Mouse (Mus musculus) midbrain, embryonic 16.5 days (tissue): ENCODE results near the gene Ube2d3. TPM values are rescaled to one million over a fixed set of nuclear protein-coding genes. Genes with fewer than 3 reads are reported as not detected.

Experiments
- ATAC-seq: fragments of 200-750 bp; cut with Nextera tagmentation; 2 replicates; pipeline ENCODE4 v1.8.0; 2017; ENCODE audit warnings: moderate TSS enrichment
- H3K27ac ChIP-seq: fragments of 300-500 bp; sonication (generic); 2 replicates; pipeline ENCODE4 v1.5.1; 2014; ENCODE audit warnings: mild to moderate bottlenecking, low read length, mixed read lengths
- H3K27me3 ChIP-seq: fragments of 300-500 bp; sonication (generic); 2 replicates; pipeline ENCODE4 v1.6.1; 2014; ENCODE audit warnings: low read depth, low read length, mixed read lengths; ENCODE audit not compliant: control insufficient read depth, insufficient read depth
- H3K36me3 ChIP-seq: fragments of 300-500 bp; sonication (generic); 2 replicates; pipeline ENCODE4 v1.6.1; 2014; ENCODE audit warnings: mild to moderate bottlenecking, low read length, moderate library complexity, mixed read lengths; ENCODE audit not compliant: control insufficient read depth, insufficient read depth
- H3K4me1 ChIP-seq: fragments of 300-500 bp; sonication (generic); 2 replicates; pipeline ENCODE4 v1.6.1; 2014; ENCODE audit warnings: mild to moderate bottlenecking, low read length, mixed read lengths; ENCODE audit not compliant: control insufficient read depth, insufficient read depth
- H3K4me2 ChIP-seq: fragments of 300-500 bp; sonication (generic); 2 replicates; pipeline ENCODE4 v1.6.1; 2014; ENCODE audit warnings: mild to moderate bottlenecking, low read length, mixed read lengths
- H3K4me3 ChIP-seq: fragments of 300-500 bp; sonication (generic); 2 replicates; pipeline ENCODE4 v1.5.1; 2014; ENCODE audit warnings: low read depth, mild to moderate bottlenecking, low read length, moderate library complexity, mixed read lengths
- H3K9ac ChIP-seq: fragments of 300-500 bp; sonication (generic); 2 replicates; pipeline ENCODE4 v1.6.1; 2014; ENCODE audit warnings: low read depth, low read length, mixed read lengths
- H3K9me3 ChIP-seq: fragments of 300-500 bp; sonication (generic); replicated peaks from 2 replicates; pipeline ENCODE4 v1.6.1; 2014; ENCODE audit warnings: mild to moderate bottlenecking, low read length, mixed read lengths; ENCODE audit not compliant: control insufficient read depth, poor library complexity, severe bottlenecking
- WGBS: fragments of 180-500 bp; shearing (Covaris S2); extraction: QIAGEN DNeasy Blood & Tissue Kit; methylation state at CpG from one replicate; pipeline ENCODE4 v1.1.7; 2014; 5-methylcytosine and 5-hydroxymethylcytosine counted together
- polyA plus RNA-seq: library from polyadenylated mRNA; unstranded; fragments of >200 nt; fragmentation: Nextera tagmentation; extraction: Ambion mirVana; gene quantifications from 2 replicates; pipeline ENCODE4 v1.2.1, GENCODE M21; 2015

Ube2d3 gene
- polyA plus RNA-seq = 336 and 353 TPM in 2 replicates

DNA sequence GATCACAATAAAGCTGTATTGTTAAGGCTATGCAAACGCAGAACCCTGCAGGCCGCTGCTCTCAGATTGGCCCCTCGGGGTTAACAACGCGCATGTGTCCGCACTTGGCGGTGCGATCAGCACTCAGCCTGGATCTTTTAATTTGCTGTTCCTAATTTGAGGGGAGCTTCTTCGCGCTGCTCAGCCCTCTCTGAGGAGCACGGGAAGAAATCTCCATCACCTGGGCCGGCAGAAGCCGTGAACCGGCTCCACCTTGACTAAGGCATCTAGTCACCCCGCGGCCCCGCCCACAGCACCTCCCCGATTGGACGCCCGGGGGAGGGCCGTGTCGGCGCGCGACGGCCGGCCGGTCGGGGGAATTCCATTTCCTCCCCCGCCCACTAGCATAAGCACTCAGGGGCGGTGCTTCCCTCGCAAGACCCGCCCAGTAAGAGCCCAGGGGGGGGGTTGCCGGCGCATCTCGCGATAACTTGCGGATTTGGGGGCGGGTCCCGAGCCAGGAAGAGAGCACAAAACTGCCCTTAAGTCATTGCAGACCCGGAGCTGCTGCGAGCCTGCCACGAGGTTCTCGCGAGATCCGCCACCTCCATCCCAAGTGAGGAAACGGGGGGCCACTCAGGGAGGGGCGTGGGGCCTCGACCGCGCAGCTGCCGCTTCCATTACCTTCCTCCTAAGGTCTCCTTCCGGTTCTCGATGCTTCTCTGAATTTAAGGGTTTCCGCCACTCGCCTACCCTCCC, at the start of gene Ube2d3:
Gene Ube2d3 (plus strand): TSS at position 392 of the 738 bp plus-strand sequence.
- Histone ChIP-seq H3K4me3 (peak within 1 kb of the TSS; percentile 91), H3K9ac (peak within 1 kb of the TSS; percentile 96), H3K36me3 (no peaks in the 10 kb centered on the region), H3K27ac (peak within 1 kb of the TSS; percentile 98), H3K9me3 (no peaks in the 10 kb centered on the region), H3K4me1 (peaks cover 24% of the 10 kb centered on the region), H3K4me2 (peak within 1 kb of the TSS; percentile 86), H3K27me3 (no peaks in the 10 kb centered on the region)
- peak; percentile 97 for ATAC-seq
- under 1% methylated on average over 55 of the region's 56 CpGs for WGBS

DNA sequence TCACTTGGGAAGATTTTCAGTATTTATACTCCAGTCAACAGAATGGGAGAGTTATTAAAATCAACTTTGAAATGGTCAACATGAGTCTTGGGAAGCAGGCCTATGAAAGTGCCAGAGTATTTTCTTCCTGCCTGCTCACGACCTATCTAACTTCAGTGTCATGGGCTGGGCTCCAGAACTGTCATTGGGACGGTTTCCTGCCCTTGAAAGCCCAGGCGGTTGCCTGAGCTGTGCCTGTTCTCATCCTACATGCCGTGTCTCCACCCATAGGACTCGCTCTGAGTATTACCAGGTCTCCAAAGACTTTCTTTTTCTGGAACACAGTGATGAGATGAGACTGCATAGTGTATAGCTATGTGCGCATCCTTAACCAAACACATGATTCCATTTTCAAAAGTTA, 44.8 kb upstream of the Ube2d3 start:
- Histone ChIP-seq H3K27me3 (no peaks in the 10 kb centered on the region), H3K9ac (no peak overlapping the region), H3K36me3 (no peaks in the 10 kb centered on the region), H3K4me1 (no peaks in the 10 kb centered on the region), H3K9me3 (no peaks in the 10 kb centered on the region), H3K27ac (no peak overlapping the region), H3K4me2 (no peak overlapping the region), H3K4me3 (no peak overlapping the region)
- WGBS = 85% methylated on average over 6 of the region's 6 CpGs
- no peak for ATAC-seq

GRCm38 (mm10) chr3:135395085-135395484, 42.9 kb upstream of the Ube2d3 start:
- no peak overlapping the region for H3K27ac ChIP-seq
- WGBS = 91% methylated on average over 5 of the region's 5 CpGs

DNA sequence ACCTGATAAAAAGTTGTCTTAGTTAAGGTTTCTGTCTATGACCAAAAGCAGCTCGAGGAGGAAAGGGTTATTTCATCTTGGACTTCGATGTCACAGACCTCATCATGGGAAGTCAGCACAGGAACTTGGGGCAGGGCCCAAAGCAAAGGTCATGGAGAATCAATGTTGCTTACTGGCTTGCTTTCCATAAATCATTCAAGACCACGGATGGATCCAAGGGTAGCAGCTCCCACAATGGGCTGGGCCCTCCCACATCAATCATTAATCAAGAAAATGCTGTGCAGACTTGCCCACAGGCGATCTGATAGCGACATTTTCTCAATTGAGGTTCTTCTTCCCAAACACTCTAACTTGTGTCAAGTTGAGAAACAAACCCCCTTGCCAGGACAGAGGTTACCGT, 41.9 kb upstream of the Ube2d3 start:
- Histone ChIP-seq H3K36me3 (no peaks in the 10 kb centered on the region), H3K9me3 (no peaks in the 10 kb centered on the region), H3K4me3 (no peak overlapping the region), H3K9ac (no peak overlapping the region), H3K4me1 (no peaks in the 10 kb centered on the region), H3K27me3 (no peaks in the 10 kb centered on the region), H3K27ac (no peak overlapping the region), H3K4me2 (no peak overlapping the region)
- no peak for ATAC-seq
- 74% methylated on average over 6 of the region's 6 CpGs for WGBS

More at GRCm38 (mm10) chr3:135395085-135395484, 42.9 kb upstream of the Ube2d3 start:
- Histone ChIP-seq H3K27me3 (no peaks in the 10 kb centered on the region), H3K4me1 (no peaks in the 10 kb centered on the region), H3K9ac (no peak overlapping the region), H3K4me3 (no peak overlapping the region), H3K9me3 (no peaks in the 10 kb centered on the region), H3K36me3 (no peaks in the 10 kb centered on the region), H3K4me2 (no peak overlapping the region)
- no peak for ATAC-seq

GRCm38 (mm10) chr3:135397112-135397511, 40.8 kb upstream of the Ube2d3 start:
- no peak overlapping the region for H3K4me3 ChIP-seq
- ATAC-seq = no peak
- H3K9me3 ChIP-seq = no peaks in the 10 kb centered on the region
- H3K27me3 ChIP-seq = no peaks in the 10 kb centered on the region
- no peak overlapping the region for H3K9ac ChIP-seq
- no peaks in the 10 kb centered on the region for H3K36me3 ChIP-seq
- H3K4me2 ChIP-seq = no peak overlapping the region
- no peak overlapping the region for H3K27ac ChIP-seq
- H3K4me1 ChIP-seq = no peaks in the 10 kb centered on the region

GRCm38 (mm10) chr3:135402201-135402658, 35.7 kb upstream of the Ube2d3 start:
- Histone ChIP-seq H3K4me2 (peak overlapping the region; percentile 9; the same call in 1 of the 2 replicates), H3K36me3 (peaks cover 3% of the 10 kb centered on the region; the same call in 1 of the 2 replicates), H3K27ac (no peak overlapping the region), H3K4me3 (no peak overlapping the region), H3K4me1 (no peaks in the 10 kb centered on the region), H3K9ac (no peak overlapping the region), H3K9me3 (no peaks in the 10 kb centered on the region), H3K27me3 (no peaks in the 10 kb centered on the region)
- peak; percentile 82 for ATAC-seq
- 13% methylated on average over 10 of the region's 10 CpGs for WGBS

DNA sequence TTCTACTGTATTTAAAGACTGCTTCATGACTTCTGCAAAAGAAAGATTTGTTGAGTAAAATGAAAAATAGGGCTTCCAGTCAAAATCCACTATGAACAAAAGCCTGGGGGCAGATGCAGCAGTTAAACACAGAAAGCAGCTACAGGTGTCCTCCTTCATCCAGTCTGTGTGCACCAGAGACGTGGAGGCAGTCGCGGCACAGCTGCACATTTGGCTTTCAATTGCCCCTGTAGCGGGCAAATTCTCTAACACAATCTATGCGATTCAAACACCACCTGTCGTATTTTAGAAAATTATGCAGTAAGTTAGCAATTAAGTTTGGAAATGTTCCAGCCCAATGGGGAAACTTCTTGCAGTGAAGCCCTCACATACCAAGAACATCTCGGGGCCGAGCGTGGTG, 34.7 kb upstream of the Ube2d3 start:
- H3K4me3 ChIP-seq = no peak overlapping the region
- ATAC-seq = no peak
- no peaks in the 10 kb centered on the region for H3K4me1 ChIP-seq
- H3K9ac ChIP-seq = no peak overlapping the region
- H3K27ac ChIP-seq = no peak overlapping the region
- H3K27me3 ChIP-seq = no peaks in the 10 kb centered on the region
- no peak overlapping the region for H3K4me2 ChIP-seq
- H3K36me3 ChIP-seq = peaks cover 3% of the 10 kb centered on the region; the same call in 1 of the 2 replicates
- WGBS = 74% methylated on average over 9 of the region's 9 CpGs
- H3K9me3 ChIP-seq = no peaks in the 10 kb centered on the region

DNA sequence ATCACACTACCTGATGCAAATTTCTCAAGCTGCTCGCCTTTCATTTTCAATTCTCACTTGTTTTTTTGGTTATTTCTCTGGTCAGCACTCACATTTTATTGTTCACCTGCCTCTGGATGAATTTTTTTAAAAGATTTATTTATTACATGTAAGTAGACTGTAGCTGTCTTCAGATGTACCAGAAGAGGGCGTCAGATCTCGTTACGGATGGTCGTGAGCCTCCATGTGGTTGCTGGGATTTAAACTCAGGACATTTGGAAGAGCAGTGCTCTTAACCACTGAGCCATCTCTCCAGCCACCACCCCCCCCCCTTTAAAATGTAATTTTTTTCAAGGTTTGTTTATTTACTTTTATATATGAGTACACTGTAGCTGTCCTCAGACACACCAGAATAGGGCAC, 34.1 kb upstream of the Ube2d3 start:
- no peak overlapping the region for H3K4me3 ChIP-seq
- H3K27ac ChIP-seq = no peak overlapping the region
- no peak for ATAC-seq
- H3K9me3 ChIP-seq = no peaks in the 10 kb centered on the region
- 76% methylated on average over 5 of the region's 5 CpGs for WGBS
- H3K27me3 ChIP-seq = no peaks in the 10 kb centered on the region
- H3K4me2 ChIP-seq = no peak overlapping the region
- H3K4me1 ChIP-seq = no peaks in the 10 kb centered on the region
- no peak overlapping the region for H3K9ac ChIP-seq
- H3K36me3 ChIP-seq = peaks cover 3% of the 10 kb centered on the region; the same call in 1 of the 2 replicates

DNA sequence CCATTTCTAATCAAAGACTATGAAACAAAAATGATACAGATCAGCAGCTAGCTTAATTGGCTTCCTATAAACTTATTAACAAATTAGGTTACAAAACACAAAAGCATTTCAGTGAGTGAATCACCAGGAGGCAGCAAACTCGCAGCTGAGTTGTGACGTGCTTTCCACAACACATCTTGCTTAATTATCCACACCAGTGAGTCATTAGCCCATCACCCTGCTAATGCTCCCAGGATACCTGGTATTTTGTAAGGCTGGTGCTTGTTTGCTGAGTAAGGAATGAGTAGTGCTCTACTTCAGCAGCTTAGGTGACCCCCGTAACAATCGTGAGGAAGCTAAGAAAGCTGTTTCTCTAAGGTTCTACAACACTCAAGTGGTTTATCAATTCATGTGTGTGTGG, 33.4 kb upstream of the Ube2d3 start:
- no peaks in the 10 kb centered on the region for H3K9me3 ChIP-seq
- H3K4me2 ChIP-seq = no peak overlapping the region
- H3K27ac ChIP-seq = no peak overlapping the region
- WGBS = 74% methylated on average over 4 of the region's 4 CpGs
- H3K27me3 ChIP-seq = no peaks in the 10 kb centered on the region
- H3K9ac ChIP-seq = no peak overlapping the region
- H3K4me3 ChIP-seq = no peak overlapping the region
- no peak for ATAC-seq
- H3K36me3 ChIP-seq = peaks cover 7% of the 10 kb centered on the region
- no peaks in the 10 kb centered on the region for H3K4me1 ChIP-seq
